Mouse (Mus musculus) MEL (cell line): ENCODE data around the gene Fam193b. TPM values are rescaled to one million over a fixed set of nuclear protein-coding genes. Genes with fewer than 3 reads are reported as not detected.
A peak's percentile ranks its signal among the peaks of the same experiment; 100 is the strongest.

Experiments
- DNase-seq: peaks from one replicate; pipeline ENCODE4 v3.0.0; 2011; ENCODE audit warnings: low read depth, low spot score
- H3K27ac ChIP-seq: 2 replicates; pipeline ENCODE4 v1.5.1; 2012; ENCODE audit warnings: low read depth, mild to moderate bottlenecking, control low read depth, low read length, moderate library complexity; ENCODE audit not compliant: control insufficient read depth
- H3K27me3 ChIP-seq, 2 experiments: fragments of 150-350 bp in 1 of 2; sonication (generic) in 1 of 2; 2 replicates each; pipeline ENCODE4 v1.6.1; 2012; ENCODE audit warnings: low read length in 2 of 2, mild to moderate bottlenecking in 2 of 2, improper control_type of control experiment in 1 of 2, moderate library complexity in 1 of 2; ENCODE audit not compliant: insufficient read depth in 2 of 2, control insufficient read depth in 1 of 2
- H3K36me3 ChIP-seq, 2 experiments: 2 replicates each; pipeline ENCODE4 v1.6.1; 2012 to 2014; ENCODE audit warnings: low read length in 2 of 2, improper control_type of control experiment in 1 of 2, inconsistent platforms in 1 of 2, mild to moderate bottlenecking in 1 of 2; ENCODE audit not compliant: insufficient read depth in 2 of 2, control insufficient read depth in 1 of 2
- H3K4me1 ChIP-seq, 2 experiments: fragments of 150-350 bp in 1 of 2; sonication (generic) in 1 of 2; 2 replicates each; pipeline ENCODE4 v1.6.1; 2012; ENCODE audit warnings: low read length in 2 of 2, improper control_type of control experiment in 1 of 2, mild to moderate bottlenecking in 1 of 2; ENCODE audit not compliant: insufficient read depth in 2 of 2, control insufficient read depth in 1 of 2
- H3K4me3 ChIP-seq, 2 experiments: fragments of 150-350 bp in 1 of 2; sonication (generic) in 1 of 2; 2 replicates each; pipeline ENCODE4 v1.5.1; 2012; ENCODE audit warnings: low read depth in 2 of 2, low read length in 2 of 2, mild to moderate bottlenecking in 2 of 2, moderate library complexity in 2 of 2, control low read depth in 1 of 2, improper control_type of control experiment in 1 of 2; ENCODE audit not compliant: control insufficient read depth in 1 of 2, insufficient read depth in 1 of 2
- H3K79me2 ChIP-seq: 2 replicates; pipeline ENCODE4 v1.6.1; 2012; ENCODE audit warnings: mild to moderate bottlenecking, low read length, moderate library complexity; ENCODE audit not compliant: control insufficient read depth, poor library complexity, insufficient read depth
- H3K9ac ChIP-seq: 2 replicates; pipeline ENCODE4 v1.6.1; 2012; ENCODE audit warnings: low read depth, mild to moderate bottlenecking, control low read depth, low read length, moderate library complexity; ENCODE audit not compliant: control insufficient read depth, poor library complexity, severe bottlenecking
- H3K9me3 ChIP-seq: fragments of 150-350 bp; sonication (generic); replicated peaks from 2 replicates; pipeline ENCODE4 v1.6.1; 2012; ENCODE audit warnings: mild to moderate bottlenecking, low read length, improper control_type of control experiment, moderate library complexity; ENCODE audit not compliant: insufficient read depth
- BHLHE40 ChIP-seq: IDR thresholded peaks from 2 replicates; pipeline ENCODE4 v1.6.1; 2012; ENCODE audit warnings: low read depth, mild to moderate bottlenecking, inconsistent platforms, low read length, improper control_type of control experiment, borderline replicate concordance
- CHD1 ChIP-seq: IDR thresholded peaks from 2 replicates; pipeline ENCODE4 v1.6.1; 2012; ENCODE audit warnings: low read depth, mild to moderate bottlenecking, inconsistent platforms, low read length, improper control_type of control experiment
- CHD2 ChIP-seq: IDR thresholded peaks from 2 replicates; pipeline ENCODE4 v1.6.1; 2011; ENCODE audit warnings: low read length, improper control_type of control experiment
- ELF1 ChIP-seq: IDR thresholded peaks from 2 replicates; pipeline ENCODE4 v1.6.1; 2014; ENCODE audit warnings: low read depth, mild to moderate bottlenecking, inconsistent platforms, low read length, improper control_type of control experiment, moderate library complexity
- HCFC1 ChIP-seq: IDR thresholded peaks from 2 replicates; pipeline ENCODE4 v1.6.1; 2012; ENCODE audit warnings: low read depth, mild to moderate bottlenecking, inconsistent platforms, low read length, improper control_type of control experiment, moderate library complexity
- MAFK ChIP-seq: IDR thresholded peaks from 2 replicates; pipeline ENCODE4 v1.6.1; 2011; ENCODE audit warnings: low read depth, mild to moderate bottlenecking, low read length, improper control_type of control experiment, borderline replicate concordance
- MAX ChIP-seq: IDR thresholded peaks from 2 replicates; pipeline ENCODE4 v1.6.1; 2011; ENCODE audit warnings: low read length, improper control_type of control experiment
- MXI1 ChIP-seq: IDR thresholded peaks from 2 replicates; pipeline ENCODE4 v1.6.1; 2011; ENCODE audit warnings: mild to moderate bottlenecking, low read depth, low read length, improper control_type of control experiment
- POLR2AphosphoS5 ChIP-seq: IDR thresholded peaks from 2 replicates; pipeline ENCODE4 v1.6.1; 2012; ENCODE audit warnings: low read depth, borderline replicate concordance, mild to moderate bottlenecking, inconsistent platforms, low read length, moderate library complexity, mixed read lengths
- RAD21 ChIP-seq: IDR thresholded peaks from 2 replicates; pipeline ENCODE4 v1.6.1; 2011; ENCODE audit warnings: mild to moderate bottlenecking, low read depth, low read length, improper control_type of control experiment
- SIN3A ChIP-seq: IDR thresholded peaks from 2 replicates; pipeline ENCODE4 v1.6.1; 2012; ENCODE audit warnings: low read length, improper control_type of control experiment, inconsistent platforms
- TBP ChIP-seq: IDR thresholded peaks from 2 replicates; pipeline ENCODE4 v1.8.0; 2011; ENCODE audit warnings: low read depth, low read length, improper control_type of control experiment
- TCF12 ChIP-seq: IDR thresholded peaks from 2 replicates; pipeline ENCODE4 v1.6.1; 2014; ENCODE audit warnings: low read depth, mild to moderate bottlenecking, inconsistent platforms, low read length, improper control_type of control experiment, moderate library complexity
- ZC3H11A ChIP-seq: IDR thresholded peaks from 2 replicates; pipeline ENCODE4 v1.6.1; 2012; ENCODE audit warnings: low read depth, mild to moderate bottlenecking, inconsistent platforms, low read length, improper control_type of control experiment
- ZKSCAN1 ChIP-seq: IDR thresholded peaks from 2 replicates; pipeline ENCODE4 v1.6.1; 2012; ENCODE audit warnings: low read depth, mild to moderate bottlenecking, inconsistent platforms, low read length, improper control_type of control experiment, moderate library complexity
- ZMIZ1 ChIP-seq: IDR thresholded peaks from 2 replicates; pipeline ENCODE4 v1.6.1; 2012; ENCODE audit warnings: low read depth, mild to moderate bottlenecking, inconsistent platforms, low read length, improper control_type of control experiment, moderate library complexity
- ZNF384 ChIP-seq: IDR thresholded peaks from 2 replicates; pipeline ENCODE4 v1.6.1; 2012; ENCODE audit warnings: low read depth, mild to moderate bottlenecking, inconsistent platforms, low read length, improper control_type of control experiment
- polyA plus RNA-seq, 2 experiments: library from polyadenylated mRNA; stranded (reverse) in 1 of 2; unstranded in 1 of 2; fragments of >175 nt in 1 of 2; fragments of >200 nt in 1 of 2; gene quantifications; 2 replicates each; pipeline versions ENCODE4 v1.2.1 to v1.2.4; 2012; ENCODE audit warnings: low replicate concordance in 2 of 2, low read depth in 1 of 2; ENCODE audit not compliant: insufficient read length in 2 of 2, insufficient read depth in 1 of 2, missing spikeins in 1 of 2
- total RNA-seq: library from RNA; depleted of rRNA; stranded (reverse); fragments of 300-350 nt; gene quantifications from 2 replicates; pipeline ENCODE4 v1.2.3, GENCODE M21; 2012

The Fam193b gene
- total and polyA plus RNA-seq, 3 experiments: 11.9 to 38.7 TPM; not detected in 1

- H3K4me1 ChIP-seq: 0 out of 4 replicates have a peak, but pooled peaks cover 0 to 5% of the 10 kb centered on the region in 2 experiments
- no peaks in the 10 kb centered on the region; a peak in 1 of 4 replicates for H3K36me3 ChIP-seq
- H3K27me3 ChIP-seq: no peaks in the 10 kb centered on the region; a peak in 1 of 4 replicates
- no peak for TF ChIP-seq CHD1
- TF ChIP-seq ZKSCAN1: no peak
- no peak for TF ChIP-seq HCFC1
- peak; percentile 37; the same call in 1 of the 2 replicates for TF ChIP-seq MXI1
- no peak for TF ChIP-seq MAFK
- no peak for TF ChIP-seq POLR2AphosphoS5
- TF ChIP-seq SIN3A: peak; percentile 83
- TF ChIP-seq ELF1: no peak
- no peak for TF ChIP-seq RAD21
- H3K79me2 ChIP-seq: no peaks in the 10 kb centered on the region; the same call in 1 of the 2 replicates
- no peak overlapping the region for H3K9ac ChIP-seq
- H3K9me3 ChIP-seq: no peaks in the 10 kb centered on the region
- no peak overlapping the region for H3K27ac ChIP-seq
- H3K4me3 ChIP-seq: no peak overlapping the region
- peak; percentile 81 for DNase-seq
Measured at GRCm38 (mm10) chr13:55575932-55576331, 5.0 kb upstream of the Fam193b start.

GRCm38 (mm10) chr13:55574321-55574720 lies 3.4 kb upstream of the Fam193b start:
- DNase-seq: no peak
- Histone ChIP-seq H3K27ac (no peak overlapping the region), H3K36me3 (peaks cover 0 to 7% of the 10 kb centered on the region in 2 experiments; a peak in 2 of 4 replicates), H3K4me3 (no peak overlapping the region), H3K79me2 (peaks cover 15% of the 10 kb centered on the region), H3K27me3 (no peaks in the 10 kb centered on the region; a peak in 1 of 4 replicates), H3K9ac (no peak overlapping the region), H3K9me3 (no peaks in the 10 kb centered on the region), H3K4me1 (peaks cover 0 to 13% of the 10 kb centered on the region in 2 experiments; a peak in 2 of 4 replicates)
- TF ChIP-seq TCF12 (no peak), ZC3H11A (no peak), ZNF384 (peak; percentile 25; the same call in 1 of the 2 replicates), ELF1 (no peak), BHLHE40 (no peak), ZMIZ1 (no peak)

GRCm38 (mm10) chr13:55573432-55573831 lies 2.5 kb upstream of the Fam193b start, which contains the start of gene Tmed9:
Gene Tmed9, plus strand, starts transcription at chr13:55573732.
- no peak within 1 kb of the TSS for H3K4me3 ChIP-seq
- H3K4me1 ChIP-seq: peaks cover 0 to 17% of the 10 kb centered on the region in 2 experiments; a peak in 3 of 4 replicates
- peaks cover 15% of the 10 kb centered on the region for H3K79me2 ChIP-seq
- H3K27ac ChIP-seq: no peak within 1 kb of the TSS
- H3K36me3 ChIP-seq: peaks cover 0 to 13% of the 10 kb centered on the region in 2 experiments; a peak in 2 of 4 replicates
- no peak for DNase-seq
- no peak for TF ChIP-seq TBP
- no peak for TF ChIP-seq MXI1
- no peak for TF ChIP-seq CHD2
- no peak for TF ChIP-seq MAX
- no peaks in the 10 kb centered on the region; a peak in 1 of 4 replicates for H3K27me3 ChIP-seq
- no peak within 1 kb of the TSS for H3K9ac ChIP-seq
- H3K9me3 ChIP-seq: no peaks in the 10 kb centered on the region
